Mouse (Mus musculus) embryo, embryonic 11.5 days (tissue): ENCODE measurements around the gene Rere.
"Not testable (repeated sequence)": the region's sequence is repeated elsewhere in the genome, so short reads cannot be mapped to it uniquely, and the experiment has no call there.

Experiments
- DNase-seq: peaks from one replicate; pipeline ENCODE4 v3.0.0-alpha.2; 2012; ENCODE audit warnings: low read depth, low spot score

Rere gene

DNA sequence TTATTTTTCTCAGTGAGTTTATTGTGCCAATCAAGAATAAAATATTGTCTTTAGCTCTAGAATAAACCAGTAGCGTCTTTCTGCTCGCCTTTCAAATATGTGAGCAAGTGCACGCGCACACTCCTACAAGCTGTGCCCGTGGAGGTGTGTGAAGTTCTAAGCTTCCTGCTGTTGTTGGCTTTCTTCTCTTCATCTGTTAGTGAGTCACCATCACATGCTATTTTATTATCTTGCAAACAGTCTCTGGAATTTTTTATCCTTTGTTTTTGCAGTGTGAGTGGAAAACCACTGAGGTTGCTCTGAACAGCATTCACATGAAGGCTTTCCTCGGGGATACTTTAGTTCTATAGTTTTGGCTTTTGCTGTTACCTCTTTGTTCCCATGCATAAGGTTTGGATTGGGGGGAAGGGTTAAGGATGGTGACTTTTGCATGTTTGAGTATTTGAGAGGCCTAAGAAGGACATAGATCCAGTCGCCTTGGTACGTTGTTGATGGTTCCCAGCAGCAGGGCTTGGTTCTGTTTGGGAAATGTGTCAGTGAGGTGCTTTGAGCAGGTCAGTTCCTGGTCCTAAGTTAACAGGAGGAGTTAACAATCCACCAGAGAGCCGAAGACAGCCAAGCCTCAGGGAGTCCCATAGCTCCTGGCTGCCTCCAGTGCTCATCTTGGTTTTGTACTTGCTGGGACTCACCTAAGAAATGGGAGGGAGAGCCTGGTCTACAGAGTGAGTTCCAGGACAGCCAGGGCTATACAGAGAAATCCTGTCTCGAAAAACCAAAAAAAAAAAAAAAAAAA is 300.7 kb downstream of the Rere start:
- no peak for DNase-seq

DNA sequence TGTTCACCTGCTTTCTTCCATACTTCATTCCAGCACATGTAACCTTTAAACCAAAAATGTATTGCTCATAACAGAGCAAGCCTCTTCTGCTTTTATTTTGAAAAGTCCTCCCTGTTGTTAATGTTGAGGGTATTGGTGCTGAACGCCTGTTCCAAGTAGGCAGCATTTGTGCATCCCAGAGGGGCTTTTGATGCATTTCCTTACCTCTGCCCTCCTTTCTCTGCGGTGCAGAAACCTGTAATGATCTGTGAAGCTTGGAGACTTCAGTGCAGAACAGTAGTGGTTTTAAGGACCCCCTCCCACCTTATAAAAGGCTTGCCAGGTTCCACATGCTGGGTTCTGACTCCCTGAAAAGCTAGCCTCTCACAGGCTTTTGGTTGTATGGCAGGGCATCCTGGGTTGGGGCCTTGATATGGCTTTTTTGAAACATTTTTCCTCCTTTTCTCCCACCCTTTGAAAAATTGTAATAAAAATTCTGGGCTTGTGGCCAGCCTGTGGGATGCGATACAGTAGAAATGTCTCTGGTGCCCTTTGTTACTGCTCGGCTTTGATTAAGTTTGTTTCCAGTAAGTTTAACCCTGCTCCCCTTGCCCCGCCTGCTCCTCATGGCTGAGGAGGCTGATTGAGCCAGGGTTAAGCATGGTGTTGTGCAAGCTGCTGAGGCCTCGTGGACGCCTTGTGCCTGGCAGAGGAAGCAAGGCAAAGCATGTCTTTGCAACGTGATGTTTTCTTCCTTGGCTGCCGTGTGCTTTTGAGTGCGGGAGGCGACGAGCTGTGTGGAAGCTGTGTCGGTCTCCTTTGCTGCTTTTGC is 301.7 kb downstream of the Rere start:
- DNase-seq = no peak

DNA sequence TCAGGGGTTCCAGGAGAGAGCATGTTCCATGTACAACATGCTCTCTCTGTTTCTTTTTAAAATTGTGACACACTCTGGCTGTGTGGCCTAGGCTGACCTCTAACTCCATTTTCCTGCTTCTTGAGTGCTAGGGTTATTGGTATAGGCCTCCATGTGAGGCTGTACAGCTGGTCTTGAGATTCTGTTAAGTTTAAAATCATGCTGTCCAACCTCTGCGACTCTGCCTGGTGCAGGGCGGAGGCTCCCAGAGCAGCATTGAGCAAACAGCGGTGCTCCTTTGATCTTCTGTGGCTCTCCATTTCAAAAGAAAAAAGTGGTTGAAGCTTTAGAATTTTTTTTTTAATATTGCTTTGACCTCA is 302.3 kb downstream of the Rere start:
- no peak for DNase-seq

DNA sequence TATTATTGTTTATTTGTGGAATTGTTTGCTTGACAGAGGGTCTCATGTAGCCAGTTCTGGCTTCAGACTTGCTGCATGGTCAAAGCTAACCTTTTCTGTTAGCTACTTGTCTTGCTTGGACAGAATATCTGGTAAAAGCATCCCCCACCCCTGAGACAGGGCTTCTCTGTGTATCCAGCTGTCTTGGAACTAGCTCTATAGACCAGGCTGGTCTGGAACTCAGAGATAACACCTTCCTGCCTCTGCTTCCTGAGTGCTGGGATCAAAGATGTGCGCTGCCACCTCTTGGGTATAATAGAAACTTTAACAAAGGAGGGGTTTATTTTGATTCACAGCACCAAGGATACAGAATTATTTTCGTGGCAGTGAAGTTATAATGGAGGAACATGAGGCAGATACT is 304.4 kb downstream of the Rere start:
- DNase-seq = no peak

DNA sequence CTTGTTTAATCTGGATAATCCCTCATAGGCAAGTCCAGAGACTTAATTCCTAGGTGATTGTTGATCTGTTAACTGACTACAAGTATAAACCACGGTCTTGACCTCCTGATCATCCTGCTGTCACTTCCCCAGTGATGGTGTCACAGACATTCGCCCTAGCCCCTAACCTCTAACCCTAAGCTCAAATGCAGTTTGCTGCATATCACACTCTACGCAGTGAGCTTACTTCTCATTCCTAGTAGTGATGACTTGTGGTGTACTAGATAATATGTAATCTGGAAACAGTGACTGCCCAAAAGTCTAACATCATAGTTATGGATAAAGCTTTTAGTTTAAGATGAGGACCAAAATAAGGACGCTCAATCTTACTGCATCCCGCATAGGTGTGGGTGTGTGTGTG is 304.8 kb downstream of the Rere start:
- no peak for DNase-seq

DNA sequence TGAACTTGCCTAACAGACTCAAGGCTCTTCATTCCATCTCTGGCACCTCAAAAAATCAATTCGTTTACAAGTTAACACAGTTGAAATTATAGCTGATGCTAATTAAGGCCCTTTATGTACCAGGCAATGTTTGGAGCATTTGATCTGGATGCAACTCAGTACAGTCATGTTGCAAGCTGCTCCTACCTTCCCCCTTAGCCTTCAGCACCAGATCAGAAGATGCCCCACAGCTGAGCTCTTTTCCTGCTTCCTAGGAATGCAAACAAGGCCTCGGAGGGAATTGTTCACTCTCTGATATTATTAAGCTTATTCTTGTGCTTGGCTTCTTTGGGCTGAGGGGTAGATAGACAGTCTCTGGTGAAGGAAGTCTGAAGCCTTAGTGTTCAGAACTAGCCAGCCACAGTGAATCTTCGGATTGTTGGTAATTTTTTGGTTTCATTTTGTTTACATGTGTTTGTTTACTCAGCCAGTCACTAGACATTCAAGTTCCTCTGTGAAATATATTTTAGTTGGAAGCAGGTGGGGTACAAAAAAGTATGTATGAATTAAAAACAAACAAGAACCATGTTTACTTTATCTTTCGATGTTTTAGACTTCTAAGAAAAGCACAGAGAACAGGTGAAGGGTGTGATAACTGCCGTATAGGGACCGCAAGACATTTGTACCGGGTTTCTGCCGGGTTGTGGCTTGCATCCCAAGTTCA is 306.3 kb downstream of the Rere start:
- no peak for DNase-seq

DNA sequence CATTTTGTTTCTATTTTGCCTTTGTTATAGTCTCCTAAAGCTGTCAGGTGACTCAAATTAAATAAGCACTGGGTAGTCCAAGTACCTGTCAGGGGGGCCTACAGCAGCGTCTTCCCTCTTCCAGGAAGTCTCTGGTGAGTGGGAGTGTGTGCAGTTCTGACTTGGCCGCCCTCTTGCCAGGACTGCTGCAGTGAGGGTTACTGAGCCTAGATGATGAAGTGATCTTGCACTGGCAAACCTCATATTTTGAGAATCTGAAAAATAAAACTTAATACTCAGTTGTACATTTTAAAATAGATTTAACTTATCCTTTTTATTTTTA is 306.8 kb downstream of the Rere start:
- DNase-seq = no peak

DNA sequence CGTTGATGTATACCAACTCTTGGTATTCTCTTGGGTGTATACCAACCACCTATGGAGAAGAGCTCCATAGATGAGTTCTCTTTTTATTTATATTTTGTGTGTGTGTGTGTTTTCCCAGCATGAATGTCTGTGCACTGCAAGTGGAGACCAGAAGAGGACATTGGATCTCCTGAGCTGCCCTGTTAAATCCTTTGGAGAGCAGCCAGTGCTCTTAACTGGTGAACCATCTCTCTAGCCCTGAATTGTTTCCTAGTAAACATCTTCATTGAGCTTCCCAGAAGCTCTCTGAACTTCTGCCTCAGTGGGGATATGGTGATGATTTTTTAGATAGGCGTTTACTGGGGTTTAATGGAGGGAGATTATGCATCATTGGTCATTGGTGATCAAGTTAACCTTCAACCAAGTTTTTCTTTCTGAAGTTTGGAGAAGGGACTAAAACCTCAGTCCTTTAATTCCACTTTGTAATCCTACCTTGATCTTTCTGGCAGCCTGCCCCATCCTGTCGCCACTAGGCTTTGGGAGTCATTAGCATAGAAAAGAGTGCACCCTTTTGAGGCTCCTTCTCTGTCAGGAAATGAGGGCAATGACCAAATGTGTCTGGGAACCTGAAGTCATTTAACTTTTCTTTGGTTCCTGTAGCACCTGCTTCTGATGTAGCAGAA is 309.3 kb downstream of the Rere start:
- DNase-seq = no peak

DNA sequence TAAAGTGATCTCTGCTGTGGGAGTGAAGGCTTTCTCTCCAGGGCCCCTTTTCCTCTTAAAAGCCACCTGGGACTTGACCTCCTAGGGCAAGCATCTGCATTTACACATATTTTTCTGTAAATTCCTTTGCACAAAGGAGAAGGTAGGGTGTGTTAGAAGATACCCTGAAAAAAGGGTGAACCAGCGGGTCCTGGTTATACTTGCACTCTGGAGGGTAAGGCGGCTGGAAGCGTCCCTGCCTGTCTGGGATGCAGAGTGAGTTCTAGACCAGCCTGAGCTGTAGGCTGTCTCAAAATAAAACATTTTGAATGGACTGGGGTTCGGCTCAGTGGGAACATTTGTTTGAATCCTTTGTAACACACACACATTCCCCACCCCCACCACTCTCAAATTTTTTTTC is 310.2 kb downstream of the Rere start:
- DNase-seq = no peak

DNA sequence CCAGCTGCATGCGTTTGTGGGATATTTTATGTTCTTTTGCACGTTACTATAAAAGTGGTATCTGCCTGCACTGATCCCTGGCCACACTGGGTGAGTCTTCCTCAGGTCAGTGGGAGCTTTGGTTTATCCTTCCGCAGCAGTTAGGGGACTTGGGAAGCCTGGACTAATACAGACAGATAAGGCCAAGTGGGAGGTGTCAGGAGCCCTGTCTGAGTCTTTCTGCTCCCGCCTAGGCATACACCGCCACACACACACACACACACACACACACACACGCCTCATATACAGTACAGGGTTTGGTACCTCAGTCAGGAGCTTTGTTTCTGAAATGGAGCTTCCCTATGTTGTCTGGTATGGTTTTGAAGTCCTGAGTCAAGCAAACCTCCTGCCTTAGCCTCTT is 310.6 kb downstream of the Rere start:
- no peak for DNase-seq

DNA sequence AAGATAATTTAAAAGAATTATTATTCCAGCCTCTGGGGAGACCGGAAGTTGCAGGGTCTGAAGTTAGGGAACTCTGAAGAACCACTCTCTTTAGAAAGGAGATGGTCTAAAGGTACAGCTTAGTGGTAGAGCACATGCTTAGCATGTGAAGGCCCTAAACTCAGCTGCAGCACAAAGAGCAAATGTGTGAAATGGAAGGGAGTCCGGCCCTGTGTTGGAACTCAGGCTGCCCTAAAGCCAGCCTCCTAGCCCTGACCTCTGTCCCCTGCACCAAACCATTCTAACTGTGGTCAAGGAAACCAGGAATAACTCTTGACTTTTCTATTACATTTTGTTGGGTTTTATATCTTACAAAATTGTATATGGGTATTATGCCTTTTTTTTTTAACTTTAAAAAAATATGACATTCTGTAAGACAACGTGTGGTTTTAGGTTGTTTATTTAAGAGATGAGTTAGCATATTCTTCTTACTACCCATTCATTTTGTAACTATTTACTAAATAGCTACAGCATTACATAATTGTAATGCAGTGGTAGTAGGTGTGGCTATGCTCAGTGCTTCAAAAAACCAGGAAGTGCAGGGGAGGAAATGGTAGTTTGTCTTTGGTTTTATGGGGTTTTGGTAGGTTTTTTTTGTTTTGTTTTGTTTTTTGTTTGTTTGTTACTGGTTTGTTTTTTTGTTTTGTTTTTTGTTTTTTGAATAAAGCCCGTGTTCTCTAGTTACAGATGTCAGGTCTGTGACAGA is 312.2 kb downstream of the Rere start:
- no peak for DNase-seq

DNA sequence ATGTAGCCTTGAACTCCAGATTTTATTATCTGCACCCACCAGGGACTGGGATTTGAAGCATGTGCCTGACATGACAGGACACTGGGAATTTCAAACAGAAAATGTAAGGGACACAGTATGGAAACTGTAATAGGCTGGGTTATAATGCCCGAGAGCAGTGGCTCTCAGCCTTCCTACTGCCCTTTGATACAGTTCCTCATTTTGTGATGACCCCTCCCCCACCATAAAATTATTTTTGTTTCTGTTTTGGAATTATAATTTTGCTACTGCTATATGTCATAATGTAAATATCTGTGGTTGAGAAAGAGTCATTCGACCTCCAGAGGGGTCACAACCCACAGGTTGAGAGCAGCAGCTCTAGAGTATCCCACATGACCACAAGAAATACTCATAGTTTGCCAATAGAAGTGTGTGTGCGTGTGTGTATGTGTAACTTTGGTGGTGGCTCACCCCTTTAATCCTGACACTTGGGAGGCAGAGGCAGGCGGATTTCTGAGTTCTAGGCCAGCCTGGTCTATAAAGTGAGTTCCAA is 312.9 kb downstream of the Rere start:
- DNase-seq = no peak

DNA sequence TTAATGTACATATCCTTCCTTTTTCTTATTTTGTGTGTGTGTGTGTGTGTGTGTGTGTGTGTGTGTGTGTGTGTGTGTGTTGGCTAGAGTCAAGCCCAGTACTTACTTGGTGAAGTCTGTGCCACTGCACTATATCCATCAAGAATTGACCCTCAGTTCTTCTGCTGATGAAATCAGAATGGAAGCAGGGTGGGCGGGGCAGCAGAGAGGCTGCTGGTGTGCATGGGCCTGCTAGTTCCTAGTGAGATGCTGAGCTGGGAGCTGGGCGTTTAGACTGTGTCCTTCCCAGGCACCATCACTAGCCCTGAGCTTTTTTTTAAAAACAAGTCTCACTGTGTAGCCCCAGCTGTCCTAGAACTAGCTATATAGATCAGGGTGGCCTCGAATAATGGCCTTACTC is 313.6 kb downstream of the Rere start:
- DNase-seq = no peak

DNA sequence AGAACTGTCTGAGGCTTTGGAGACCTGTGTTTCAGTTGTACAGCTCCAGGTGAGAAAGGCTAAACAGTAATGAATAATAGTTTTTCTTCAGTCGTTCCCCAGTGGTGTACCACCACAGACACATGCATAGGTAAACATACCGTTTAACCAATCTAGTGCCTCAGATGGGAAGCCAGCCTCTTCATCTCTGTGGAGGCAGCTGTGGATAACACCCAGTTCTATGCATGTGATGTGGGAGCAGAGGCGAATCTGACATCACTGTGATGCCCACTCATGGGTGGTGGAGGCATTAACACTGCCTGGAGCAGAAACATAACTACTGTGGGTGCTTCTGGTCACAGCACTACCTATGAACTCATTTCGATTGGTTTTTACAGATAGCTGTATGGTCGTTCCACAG is 314.5 kb downstream of the Rere start:
- no peak for DNase-seq

DNA sequence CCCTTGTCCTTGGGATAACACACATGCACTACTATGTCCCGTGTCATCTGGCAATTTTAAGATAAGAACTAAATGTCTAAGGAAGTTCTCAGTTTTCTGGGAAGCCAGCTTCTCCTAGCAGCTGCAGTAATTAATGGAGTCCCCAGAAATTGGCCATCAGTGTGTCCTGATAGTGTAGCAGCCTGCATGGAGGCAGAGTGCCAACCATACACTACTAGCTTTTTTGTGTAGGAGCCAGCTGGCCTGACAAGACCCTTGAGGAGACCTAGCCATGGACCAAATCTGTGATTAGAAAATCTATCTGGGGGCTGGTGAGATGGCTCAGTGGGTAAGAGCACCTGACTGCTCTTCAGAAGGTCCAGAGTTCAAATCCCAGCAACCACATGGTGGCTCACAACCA is 317.2 kb downstream of the Rere start:
- DNase-seq = no peak

DNA sequence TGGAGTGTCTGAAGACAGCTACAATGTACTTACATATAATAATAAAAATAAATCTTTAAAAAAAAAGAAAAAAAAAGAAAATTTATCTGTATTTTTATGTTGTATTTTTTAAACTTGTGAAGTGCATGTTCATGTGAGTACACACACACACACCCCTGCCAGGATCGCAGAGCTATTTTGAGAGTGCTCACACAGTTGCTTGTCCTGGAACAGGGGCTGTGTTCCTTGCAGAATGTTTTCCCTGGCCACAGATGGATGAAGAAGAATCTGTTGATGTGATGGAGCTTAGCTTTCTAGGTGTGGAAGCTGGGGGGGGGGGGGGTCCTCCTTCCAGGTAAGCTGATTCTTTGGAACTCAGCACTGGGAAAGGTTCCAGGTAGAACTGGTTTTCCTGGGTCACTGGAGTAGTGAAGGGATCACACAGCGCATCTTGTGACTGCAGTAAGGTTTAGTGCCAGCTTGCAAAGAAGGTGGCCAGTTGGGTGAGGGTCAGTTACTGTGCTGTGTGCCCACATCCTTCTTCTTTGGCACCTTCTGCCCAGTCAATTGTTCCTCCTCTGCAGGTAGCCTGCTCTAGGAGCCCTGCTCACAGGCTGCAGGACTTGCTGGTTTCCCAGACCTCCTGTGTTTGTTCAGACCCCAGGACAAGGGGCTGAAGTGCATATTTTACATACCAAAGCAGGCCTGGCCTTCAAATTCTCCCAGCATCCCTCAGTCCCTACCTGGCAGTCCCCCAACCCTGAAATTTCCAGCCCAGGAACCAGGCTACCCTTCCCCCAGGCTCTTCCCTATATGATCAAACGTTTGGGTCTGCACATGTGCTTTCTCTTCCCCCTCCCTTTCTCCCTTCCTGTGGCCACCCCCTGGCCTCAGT is 317.9 kb downstream of the Rere start:
- DNase-seq = no peak

DNA sequence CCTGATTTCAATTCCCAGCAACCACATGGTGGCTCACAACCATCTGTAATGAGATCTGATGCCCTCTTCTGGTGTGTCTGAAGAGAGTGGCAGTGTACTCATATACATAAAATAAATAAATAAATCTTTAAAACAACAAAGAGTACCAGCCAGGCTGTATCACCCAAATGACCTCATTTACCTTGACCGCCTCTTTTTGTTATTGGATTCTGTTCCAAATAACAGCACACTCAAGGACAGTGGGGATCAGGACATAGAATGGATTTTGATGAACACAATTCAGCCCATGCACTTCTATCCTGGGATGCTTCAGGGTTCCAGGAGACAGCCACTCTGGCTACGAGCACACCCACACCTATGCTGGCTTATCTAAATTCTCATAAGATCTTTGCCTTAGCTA is 319.1 kb downstream of the Rere start:
- not testable (repeated sequence) for DNase-seq

DNA sequence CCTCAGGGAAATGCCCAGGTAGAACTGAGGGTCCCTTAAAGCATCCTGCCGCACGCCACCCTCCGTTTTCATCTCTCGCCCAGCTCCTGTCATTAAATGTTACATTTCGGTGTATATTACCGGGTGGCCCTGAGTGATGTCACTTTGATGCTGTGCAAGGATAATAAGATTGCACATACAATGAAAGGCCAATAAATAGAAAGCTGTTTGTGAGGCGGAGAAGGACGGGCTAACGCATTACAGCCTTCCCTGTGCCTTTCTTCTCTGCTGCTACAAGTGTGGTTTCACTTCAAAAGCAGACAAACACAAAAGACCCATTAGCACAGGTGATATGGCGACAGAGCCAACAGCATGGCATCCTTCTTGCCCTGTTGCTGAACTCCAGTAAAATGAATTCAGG is 320.0 kb downstream of the Rere start:
- no peak for DNase-seq

DNA sequence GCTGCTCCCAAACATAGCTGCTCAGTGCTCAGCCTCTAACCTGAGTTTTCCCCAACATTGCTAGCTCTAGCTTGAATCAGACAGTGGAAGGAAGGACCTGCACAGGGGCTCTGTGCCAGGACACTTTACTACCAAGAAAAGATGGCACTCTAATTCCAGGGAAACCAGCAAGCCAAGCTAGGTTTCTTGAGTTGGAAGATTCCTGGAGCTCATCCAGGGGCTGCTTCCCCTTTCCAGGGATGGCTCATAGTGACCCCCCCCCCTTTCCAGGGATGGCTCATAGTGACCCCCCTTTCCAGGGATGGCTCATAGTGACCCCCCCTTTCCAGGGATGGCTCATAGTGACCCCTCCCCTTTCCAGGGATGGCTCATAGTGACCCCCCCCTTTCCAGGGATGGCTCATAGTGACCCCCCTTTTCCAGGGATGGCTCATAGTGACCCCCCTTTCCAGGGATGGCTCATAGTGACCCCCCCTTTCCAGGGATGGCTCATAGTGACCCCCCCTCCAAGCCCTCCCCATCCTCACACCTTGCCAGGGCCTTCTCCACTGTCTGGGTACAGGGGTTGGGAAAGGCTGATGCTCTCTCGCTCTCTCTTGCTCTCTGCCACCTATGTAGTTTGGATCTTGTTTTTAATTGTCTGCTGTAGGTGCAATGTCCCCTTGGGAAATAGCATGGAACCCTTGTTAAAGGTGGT is 322.1 kb downstream of the Rere start:
- no peak for DNase-seq

DNA sequence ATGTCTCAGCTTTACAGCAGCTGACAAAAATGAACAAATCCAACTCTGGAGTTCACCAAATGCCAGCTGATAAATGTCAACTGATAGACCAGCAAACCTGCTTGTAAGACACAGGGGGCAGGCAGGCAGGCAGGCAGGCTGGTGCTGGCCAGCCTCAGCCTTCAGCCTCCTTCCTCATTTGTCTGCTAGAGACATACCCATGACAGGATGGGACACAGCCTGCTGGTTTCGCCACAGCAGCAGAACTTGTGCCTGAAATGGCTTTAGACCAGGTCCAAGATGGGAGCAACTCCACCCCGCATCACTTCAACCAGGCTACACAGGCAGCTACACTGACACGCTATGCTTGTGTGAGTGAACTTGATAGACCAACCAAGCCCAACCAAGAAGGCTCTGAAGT is 324.4 kb downstream of the Rere start:
- DNase-seq = no peak
